Comparison of ENCODE assay signal across 11 mouse cellular contexts in genomic region chr1:165833910-165834632, GRCm38 (mm10). TPM values are rescaled to one million over a fixed set of nuclear protein-coding genes. Genes with fewer than 3 reads are reported as not detected.
DNase-seq lines count a peak whose midpoint lies in the region; ATAC-seq and TF ChIP-seq lines count a peak whose summit lies in the region.
"Had no signal": no experiment of that assay in that cellular context is flagged by ENCODE, and none has a peak within 500 bp of the region (broad histone marks: within the 10 kb centered on the region; RNA-seq: fewer than 3 reads in every experiment).

No protein-coding gene starts in this region.

- no peaks in the 10 kb centered on the region for H3K27me3 ChIP-seq in lung, embryonic 14.5 days (ENCODE audit: insufficient read depth, low read length)
- H3K27me3 ChIP-seq in forebrain, embryonic 16.5 days (replicated peaks; ENCODE audit: control insufficient read depth, insufficient read depth, low read length) = peaks cover 2% of the 10 kb centered on the region; the same call in 1 of the 2 replicates
- H3K27me3 ChIP-seq in liver, embryonic 13.5 days = peaks cover 11% of the 10 kb centered on the region
- no peaks in the 10 kb centered on the region for H3K27me3 ChIP-seq in stomach, embryonic 16.5 days (ENCODE audit: control insufficient read depth, insufficient read depth, low read length)

- H3K9me3 ChIP-seq in lung, embryonic 14.5 days (ENCODE audit: low read depth, low read length) = no peaks in the 10 kb centered on the region
- no peaks in the 10 kb centered on the region for H3K9me3 ChIP-seq in forebrain, embryonic 16.5 days (ENCODE audit: control insufficient read depth, low read length)
- H3K9me3 ChIP-seq in liver, embryonic 13.5 days (replicated peaks) = no peaks in the 10 kb centered on the region
- no peaks in the 10 kb centered on the region for H3K9me3 ChIP-seq in stomach, embryonic 16.5 days (replicated peaks; ENCODE audit: control insufficient read depth, low read length)
- H3K9me3 ChIP-seq: G1E had no signal

- no peak overlapping the region for H3K4me3 ChIP-seq in lung, embryonic 14.5 days (ENCODE audit: low read depth, low read length)
- H3K4me3 ChIP-seq in forebrain, embryonic 16.5 days (replicated peaks; ENCODE audit: low read length) = peak overlapping the region; percentile 0; the same call in 1 of the 2 replicates
- H3K4me3 ChIP-seq in liver, embryonic 13.5 days (replicated peaks) = no peak overlapping the region
- 0 out of 2 replicates have a peak overlapping the region, but pooled peaks have one; percentile 7 for H3K4me3 ChIP-seq in stomach, embryonic 16.5 days (replicated peaks; ENCODE audit: low read length)

- DNase-seq in lung, embryonic 14.5 days = peak; percentile 23
- DNase-seq in lung, postnatal 36 days = no peak
- no peak for DNase-seq in liver, embryonic 13.5 days
- no peak for DNase-seq in urinary bladder, postnatal 10 days (ENCODE audit: low spot score)
- no peak for DNase-seq in adrenal gland, postnatal 36 days
- no peak for DNase-seq in right cerebral cortex, postnatal 36 days (ENCODE audit: low spot score in 2 of 2)
- DNase-seq: cerebellum, adult 18-20 months; spleen, adult 18-20 months had no signal

- no peak for TF ChIP-seq CTCF in lung, embryonic 14.5 days (IDR thresholded peaks at IDR 0.05; ENCODE audit: low read depth)

- no peak for ATAC-seq in lung, embryonic 14.5 days (ENCODE audit: insufficient read depth)
- peak; percentile 48; the same call in 1 of the 2 replicates for ATAC-seq in forebrain, embryonic 16.5 days
- no peak for ATAC-seq in liver, embryonic 13.5 days (ENCODE audit: low read depth)
- no peak for ATAC-seq in stomach, embryonic 16.5 days (ENCODE audit: insufficient read depth, low FRiP score)

- H3K4me2 ChIP-seq in lung, embryonic 14.5 days = peak overlapping the region; percentile 40
- peak overlapping the region; percentile 29 for H3K4me2 ChIP-seq in forebrain, embryonic 16.5 days (ENCODE audit: low read length)
- H3K4me2 ChIP-seq in liver, embryonic 13.5 days = 0 out of 2 replicates have a peak overlapping the region, but pooled peaks have one; percentile 8
- H3K4me2 ChIP-seq in stomach, embryonic 16.5 days (ENCODE audit: low read depth, low read length) = peak overlapping the region; percentile 29

- H3K27ac ChIP-seq in lung, embryonic 14.5 days (ENCODE audit: low read depth) = no peak overlapping the region
- H3K27ac ChIP-seq in forebrain, embryonic 16.5 days (ENCODE audit: low read length) = no peak overlapping the region
- no peak overlapping the region for H3K27ac ChIP-seq in liver, embryonic 13.5 days
- no peak overlapping the region for H3K27ac ChIP-seq in stomach, embryonic 16.5 days (ENCODE audit: low read length)

- WGBS in lung, embryonic 14.5 days = 27% methylated on average over 17 of the region's 17 CpGs
- 23% methylated on average over 17 of the region's 17 CpGs for WGBS in forebrain, embryonic 16.5 days
- WGBS in liver, embryonic 13.5 days (ENCODE audit: insufficient replicate concordance) = 37% methylated on average over 17 of the region's 17 CpGs
- WGBS in stomach, embryonic 16.5 days = 19% methylated on average over 17 of the region's 17 CpGs

- no peak overlapping the region for H3K9ac ChIP-seq in lung, embryonic 14.5 days
- no peak overlapping the region for H3K9ac ChIP-seq in forebrain, embryonic 16.5 days (replicated peaks; ENCODE audit: low read depth, low read length)
- H3K9ac ChIP-seq in liver, embryonic 13.5 days = no peak overlapping the region
- H3K9ac ChIP-seq in stomach, embryonic 16.5 days (ENCODE audit: low read length) = 0 out of 2 replicates have a peak overlapping the region, but pooled peaks have one; percentile 4

- peaks cover 22% of the 10 kb centered on the region for H3K4me1 ChIP-seq in lung, embryonic 14.5 days (ENCODE audit: insufficient read depth)
- peaks cover 23% of the 10 kb centered on the region for H3K4me1 ChIP-seq in forebrain, embryonic 16.5 days (replicated peaks; ENCODE audit: control insufficient read depth, insufficient read depth, low read length)
- peaks cover 6% of the 10 kb centered on the region; the same call in 1 of the 2 replicates for H3K4me1 ChIP-seq in liver, embryonic 13.5 days (replicated peaks)
- peaks cover 23% of the 10 kb centered on the region for H3K4me1 ChIP-seq in stomach, embryonic 16.5 days (ENCODE audit: control insufficient read depth, insufficient read depth, low read length)

- H3K36me3 ChIP-seq in lung, embryonic 14.5 days (ENCODE audit: insufficient read depth) = no peaks in the 10 kb centered on the region
- no peaks in the 10 kb centered on the region for H3K36me3 ChIP-seq in forebrain, embryonic 16.5 days (ENCODE audit: control insufficient read depth, insufficient read depth)
- no peaks in the 10 kb centered on the region for H3K36me3 ChIP-seq in liver, embryonic 13.5 days
- H3K36me3 ChIP-seq in stomach, embryonic 16.5 days (ENCODE audit: control insufficient read depth, insufficient read depth, low read length) = no peaks in the 10 kb centered on the region
- H3K36me3 ChIP-seq: G1E had no signal

RNA-seq across cellular contexts. Expression of gene Cd247, which starts 45.6 kb away (rescaled TPM):
- polyA plus RNA-seq in lung, embryonic 14.5 days (2014; fragmentation: Nextera tagmentation; extraction: Ambion mirVana) = 1.1 and 1.5 TPM in 2 replicates
- polyA plus RNA-seq in forebrain, embryonic 16.5 days (2015; fragmentation: Nextera tagmentation; extraction: Ambion mirVana) = 2.1 and 2.2 TPM in 2 replicates
- polyA plus RNA-seq in liver, embryonic 13.5 days (2015; fragmentation: Nextera tagmentation; extraction: Ambion mirVana) = 0.09 and 0.30 TPM in 2 replicates
- polyA plus RNA-seq in stomach, embryonic 16.5 days (2015; fragmentation: Nextera tagmentation; extraction: Ambion mirVana) = 0.36 and 0.52 TPM in 2 replicates
- total RNA-seq in adrenal gland, postnatal 36 days (2021) = under 1 TPM; 0.30 to 0.46 TPM

Comparison
In these comparisons a context has a peak if more than half of its experiments do, and no peak if none do; other contexts are left out.
1. H3K4me3 ChIP-seq: peak in forebrain, embryonic 16.5 days (single experiment) and stomach, embryonic 16.5 days (single experiment); none in lung, embryonic 14.5 days (single experiment) and liver, embryonic 13.5 days (single experiment).
2. Peak in every context shown above with its lines, with median percentiles within 50 percentile points of each other: H3K4me2 ChIP-seq.